Mouse (Mus musculus) midbrain, embryonic 15.5 days (tissue): ENCODE data around the gene 2810021J22Rik. TPM values are rescaled to one million over a fixed set of nuclear protein-coding genes. Genes with fewer than 3 reads are reported as not detected.
A peak's percentile ranks its signal among the peaks of the same experiment; 100 is the strongest.

Source experiments
- ATAC-seq: fragments of 200-750 bp; cut with Nextera tagmentation; replicated peaks from 2 replicates; pipeline ENCODE4 v1.8.0; 2017; ENCODE audit warnings: moderate TSS enrichment
- H3K27ac ChIP-seq: fragments of 300-500 bp; sonication (generic); 2 replicates; pipeline ENCODE4 v1.5.1; 2015; ENCODE audit warnings: mild to moderate bottlenecking, inconsistent platforms
- H3K27me3 ChIP-seq: fragments of 300-500 bp; sonication (generic); replicated peaks from 2 replicates; pipeline ENCODE4 v1.6.1; 2015; ENCODE audit warnings: inconsistent platforms
- H3K36me3 ChIP-seq: fragments of 300-500 bp; sonication (generic); replicated peaks from 2 replicates; pipeline ENCODE4 v1.6.1; 2015; ENCODE audit warnings: inconsistent platforms
- H3K4me1 ChIP-seq: fragments of 300-500 bp; sonication (generic); 2 replicates; pipeline ENCODE4 v1.6.1; 2015; ENCODE audit warnings: inconsistent platforms
- H3K4me2 ChIP-seq: fragments of 300-500 bp; sonication (generic); 2 replicates; pipeline ENCODE4 v1.6.1; 2015; ENCODE audit warnings: inconsistent platforms, mild to moderate bottlenecking, moderate library complexity
- H3K4me3 ChIP-seq: fragments of 300-500 bp; sonication (generic); 2 replicates; pipeline ENCODE4 v1.5.1; 2015; ENCODE audit warnings: mild to moderate bottlenecking, inconsistent platforms
- H3K9ac ChIP-seq: fragments of 300-500 bp; sonication (generic); 2 replicates; pipeline ENCODE4 v1.6.1; 2015; ENCODE audit warnings: mild to moderate bottlenecking, inconsistent platforms
- H3K9me3 ChIP-seq: fragments of 300-500 bp; sonication (generic); 2 replicates; pipeline ENCODE4 v1.6.1; 2016; ENCODE audit warnings: inconsistent platforms
- WGBS: fragments of 180-500 bp; shearing (Covaris S2); methylation state at CpG from one replicate; pipeline ENCODE4 v1.1.7; 2015; ENCODE audit warnings: mixed read lengths; 5-methylcytosine and 5-hydroxymethylcytosine counted together
- polyA plus RNA-seq: library from polyadenylated mRNA; unstranded; fragments of >200 nt; fragmentation: Nextera tagmentation; extraction: Ambion mirVana; gene quantifications from 2 replicates; pipeline ENCODE4 v1.2.1, GENCODE M21; 2015

2810021J22Rik gene
- polyA plus RNA-seq, 1 experiment from 2014 or later, result 14.1 TPM

DNA sequence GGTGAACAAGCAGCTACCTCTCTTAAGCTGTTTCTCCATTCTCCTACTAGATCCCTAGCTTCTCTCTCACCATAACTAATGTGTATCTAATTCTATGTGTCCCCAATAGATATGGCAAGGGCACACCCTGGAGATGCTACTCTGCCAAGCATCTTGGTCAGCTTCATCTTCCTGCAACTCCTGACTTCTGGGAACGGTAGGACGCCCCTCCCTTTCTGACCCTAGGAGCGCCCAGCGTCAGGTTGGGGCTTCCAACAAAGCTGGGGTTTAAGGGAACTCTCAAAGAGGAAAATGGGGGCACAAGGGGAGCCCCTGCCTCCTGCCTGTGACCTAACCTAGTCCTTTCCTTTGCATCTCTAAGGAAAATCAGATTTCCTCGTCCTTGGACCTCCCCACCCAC lies 51.7 kb downstream of the 2810021J22Rik start:
- WGBS, result 79% methylated on average over 5 of the region's 5 CpGs
- Histone ChIP-seq H3K9ac (no peak overlapping the region), H3K36me3 (no peaks in the 10 kb centered on the region), H3K9me3 (no peaks in the 10 kb centered on the region), H3K4me3 (no peak overlapping the region), H3K27me3 (0 out of 2 replicates have a peak, but pooled peaks cover 3% of the 10 kb centered on the region), H3K27ac (no peak overlapping the region), H3K4me2 (no peak overlapping the region), H3K4me1 (peaks cover 11% of the 10 kb centered on the region)
- no peak for ATAC-seq

DNA sequence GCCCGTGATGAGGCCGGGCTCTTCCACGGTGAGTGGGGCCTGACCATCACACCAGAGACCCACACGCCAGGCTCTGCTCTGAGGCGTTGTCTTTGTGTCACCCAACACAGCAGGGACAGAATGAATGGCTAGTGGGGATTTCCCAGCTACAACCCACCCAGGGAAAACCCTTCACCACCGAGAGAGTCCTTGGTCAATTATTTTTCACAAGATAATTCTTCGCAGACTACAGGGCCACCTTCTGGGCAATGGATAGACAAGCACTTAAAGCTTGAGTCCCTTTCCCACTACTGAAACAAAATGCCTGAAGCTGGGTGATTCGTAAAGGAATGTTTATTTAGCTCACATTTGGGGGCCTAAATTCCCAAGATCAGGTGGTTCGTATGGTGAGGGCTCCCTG lies 55.4 kb downstream of the 2810021J22Rik start:
- Histone ChIP-seq H3K27me3 (0 out of 2 replicates have a peak, but pooled peaks cover 3% of the 10 kb centered on the region), H3K36me3 (no peaks in the 10 kb centered on the region), H3K9me3 (no peaks in the 10 kb centered on the region), H3K4me1 (no peaks in the 10 kb centered on the region), H3K27ac (no peak overlapping the region), H3K9ac (no peak overlapping the region), H3K4me3 (no peak overlapping the region), H3K4me2 (no peak overlapping the region)
- WGBS, result 80% methylated on average over 9 of the region's 9 CpGs
- ATAC-seq, result no peak

DNA sequence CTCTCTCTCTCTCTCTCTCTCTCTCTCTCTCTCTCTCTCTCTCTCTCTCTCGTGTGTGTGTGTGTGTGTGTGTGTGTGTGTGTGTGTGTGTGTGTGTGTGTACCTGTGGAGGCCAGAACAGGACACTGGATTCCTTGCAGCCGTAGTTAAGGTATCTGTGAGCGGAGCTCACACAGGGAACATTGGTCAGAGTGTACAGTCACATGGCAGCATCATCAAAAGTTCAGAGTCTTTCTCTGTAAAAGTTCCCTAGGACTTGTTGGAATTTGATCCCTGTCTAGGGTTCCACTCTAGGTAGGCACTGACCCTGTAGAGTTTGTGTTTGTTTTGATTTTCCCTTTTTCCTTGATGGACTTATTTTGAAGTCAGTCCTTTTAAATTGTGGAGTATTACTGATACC lies 59.6 kb downstream of the 2810021J22Rik start:
- no peak overlapping the region for H3K27ac ChIP-seq
- no peak overlapping the region for H3K9ac ChIP-seq
- H3K4me1 ChIP-seq, result peaks cover 4% of the 10 kb centered on the region; the same call in 1 of the 2 replicates
- peaks cover 8% of the 10 kb centered on the region for H3K36me3 ChIP-seq
- no peak for ATAC-seq
- H3K27me3 ChIP-seq, result no peaks in the 10 kb centered on the region
- WGBS, result 91% methylated on average over 2 of the region's 3 CpGs
- H3K4me3 ChIP-seq, result no peak overlapping the region
- H3K4me2 ChIP-seq, result no peak overlapping the region
- no peaks in the 10 kb centered on the region for H3K9me3 ChIP-seq

DNA sequence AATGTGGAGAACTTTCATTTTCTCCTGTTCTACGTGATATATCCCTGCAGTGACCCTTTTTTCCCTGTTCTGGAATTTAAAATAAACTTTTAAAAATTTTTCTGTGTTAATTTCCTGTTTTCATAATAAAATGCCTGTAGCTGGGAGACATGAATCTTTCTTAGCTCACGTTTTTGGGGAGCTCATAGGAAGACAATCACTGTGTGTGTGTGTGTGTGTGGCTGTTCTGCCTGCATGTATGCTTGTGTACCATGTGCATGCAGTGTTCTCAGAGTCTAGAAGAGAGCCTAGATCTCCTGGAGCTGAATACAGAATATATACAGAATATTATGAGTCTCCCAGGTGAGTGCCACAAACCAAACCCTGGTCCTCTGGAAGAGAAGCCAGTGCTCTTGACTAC lies 60.0 kb downstream of the 2810021J22Rik start:
- ATAC-seq, result no peak
- no peak overlapping the region for H3K4me3 ChIP-seq
- peaks cover 12% of the 10 kb centered on the region for H3K36me3 ChIP-seq
- no peaks in the 10 kb centered on the region for H3K27me3 ChIP-seq
- WGBS, result 83% methylated on average over 2 of the region's 2 CpGs
- no peak overlapping the region for H3K27ac ChIP-seq
- H3K4me2 ChIP-seq, result no peak overlapping the region
- no peaks in the 10 kb centered on the region for H3K9me3 ChIP-seq
- peaks cover 4% of the 10 kb centered on the region; the same call in 1 of the 2 replicates for H3K4me1 ChIP-seq
- H3K9ac ChIP-seq, result no peak overlapping the region

DNA sequence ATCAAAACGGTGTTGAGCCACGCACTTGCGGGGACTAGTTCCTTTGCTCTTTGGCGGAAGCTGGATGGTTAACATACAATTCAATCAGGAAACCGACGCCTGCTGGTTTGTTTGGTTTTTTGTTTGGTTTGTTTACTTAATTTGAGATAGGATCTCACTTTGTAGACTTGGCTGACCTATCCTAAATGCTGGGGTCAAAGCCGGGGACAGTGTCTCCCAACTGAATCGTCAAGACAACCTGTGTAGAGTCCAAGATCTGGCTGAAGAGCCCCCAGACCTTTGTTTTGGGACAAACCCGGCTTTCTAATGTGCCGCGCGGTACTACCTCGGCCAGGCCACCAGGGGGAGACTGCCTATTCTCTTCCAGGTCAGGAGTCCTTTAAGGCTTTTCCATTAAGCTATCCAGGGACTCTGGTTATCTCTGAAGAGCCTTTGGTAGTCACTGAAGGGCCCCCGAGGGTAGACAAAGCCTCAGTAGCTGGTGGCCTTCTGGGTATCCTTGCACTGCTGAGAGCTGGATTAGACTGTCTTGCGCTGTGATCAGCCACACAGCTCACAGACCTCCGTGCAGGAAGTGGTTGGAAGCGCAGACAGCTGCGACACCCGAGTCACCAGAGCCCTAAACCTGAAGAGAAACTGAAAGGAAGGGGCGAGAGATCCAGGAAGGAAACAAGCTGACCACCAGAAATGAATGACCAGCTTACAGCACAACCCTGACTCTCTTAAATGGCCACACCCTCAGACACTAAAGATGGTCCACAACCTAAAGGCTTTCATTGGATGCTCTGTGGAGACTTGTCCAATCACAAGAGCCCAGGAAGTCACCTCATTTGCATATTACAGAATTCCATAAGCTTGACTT lies 61.0 kb downstream of the 2810021J22Rik start:
- no peaks in the 10 kb centered on the region for H3K9me3 ChIP-seq
- no peaks in the 10 kb centered on the region for H3K27me3 ChIP-seq
- peaks cover 22% of the 10 kb centered on the region for H3K36me3 ChIP-seq
- H3K27ac ChIP-seq, result peak overlapping the region; percentile 49
- H3K4me1 ChIP-seq, result peaks cover 4% of the 10 kb centered on the region; the same call in 1 of the 2 replicates
- peak overlapping the region; percentile 30 for H3K4me2 ChIP-seq
- WGBS, result 33% methylated on average over 20 of the region's 20 CpGs
- peak; percentile 74 for ATAC-seq
- H3K4me3 ChIP-seq, result 0 out of 2 replicates have a peak overlapping the region, but pooled peaks have one; percentile 3
- no peak overlapping the region for H3K9ac ChIP-seq

DNA sequence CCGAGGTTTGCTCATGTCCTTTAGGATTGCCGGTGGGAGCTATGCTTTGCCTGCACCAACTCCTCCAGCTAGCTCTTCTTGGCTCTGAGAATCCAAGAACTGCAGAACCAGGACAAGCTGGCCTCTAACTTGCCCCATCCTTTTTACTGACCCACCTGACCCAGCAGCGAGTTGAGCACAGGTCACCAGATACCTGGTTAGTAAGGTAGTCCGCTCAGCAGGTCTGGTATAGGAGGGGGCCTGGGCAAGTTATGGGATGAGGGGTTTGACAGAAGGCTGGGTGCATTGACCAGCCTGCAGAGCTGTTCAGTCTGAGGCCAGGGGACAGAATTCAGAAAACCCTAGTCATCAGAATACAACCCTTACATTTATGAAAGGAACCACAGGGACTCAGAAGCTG lies 62.0 kb downstream of the 2810021J22Rik start:
- 69% methylated on average over 4 of the region's 4 CpGs for WGBS
- H3K36me3 ChIP-seq, result peaks cover 32% of the 10 kb centered on the region
- H3K4me2 ChIP-seq, result no peak overlapping the region
- no peak for ATAC-seq
- no peak overlapping the region for H3K9ac ChIP-seq
- no peak overlapping the region for H3K27ac ChIP-seq
- no peaks in the 10 kb centered on the region for H3K27me3 ChIP-seq
- peaks cover 4% of the 10 kb centered on the region; the same call in 1 of the 2 replicates for H3K4me1 ChIP-seq
- no peaks in the 10 kb centered on the region for H3K9me3 ChIP-seq
- H3K4me3 ChIP-seq, result no peak overlapping the region

DNA sequence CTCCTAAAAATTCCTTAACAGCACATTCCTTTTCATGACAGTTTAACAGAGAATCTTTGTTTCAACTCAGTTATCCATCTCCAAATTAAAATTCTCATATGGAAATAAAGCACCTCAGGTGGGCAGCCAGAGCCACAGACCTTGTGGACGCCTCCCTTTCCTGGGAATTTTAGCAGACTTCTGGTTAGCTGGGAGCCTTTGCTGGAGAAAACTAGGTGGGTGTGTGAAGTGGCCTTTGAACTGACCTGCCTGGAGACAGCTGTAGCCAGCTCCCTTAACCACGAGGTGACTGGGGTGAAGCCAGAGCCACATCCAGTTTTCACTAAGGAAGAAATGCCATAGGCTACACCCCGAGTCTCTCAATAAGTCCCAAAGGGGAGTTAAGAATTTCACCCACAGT lies 62.6 kb downstream of the 2810021J22Rik start:
- H3K4me1 ChIP-seq, result peaks cover 4% of the 10 kb centered on the region; the same call in 1 of the 2 replicates
- H3K9ac ChIP-seq, result no peak overlapping the region
- no peaks in the 10 kb centered on the region for H3K27me3 ChIP-seq
- H3K36me3 ChIP-seq, result peaks cover 36% of the 10 kb centered on the region
- WGBS, result 70% methylated on average over 3 of the region's 3 CpGs
- H3K9me3 ChIP-seq, result no peaks in the 10 kb centered on the region
- H3K4me2 ChIP-seq, result no peak overlapping the region
- ATAC-seq, result no peak
- no peak overlapping the region for H3K4me3 ChIP-seq
- no peak overlapping the region for H3K27ac ChIP-seq

DNA sequence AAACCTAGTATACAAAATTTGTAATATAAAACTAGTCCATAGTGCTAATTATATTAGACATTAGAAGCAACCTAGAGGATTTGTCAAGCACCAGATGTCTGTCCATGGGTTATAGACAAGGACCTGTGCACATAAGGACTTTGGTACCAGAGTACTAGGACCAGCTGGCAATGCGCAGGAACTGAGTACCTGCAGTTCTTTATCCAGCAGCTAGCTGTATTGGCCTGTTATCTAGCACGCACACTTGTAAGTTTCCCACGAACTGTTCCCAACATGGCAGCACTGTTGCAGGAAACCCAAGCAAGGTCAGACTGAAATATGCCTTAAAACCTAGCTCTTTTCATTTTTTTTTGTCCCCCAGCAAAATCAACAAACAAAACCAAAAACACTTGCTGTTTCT lies 63.2 kb downstream of the 2810021J22Rik start:
- H3K27me3 ChIP-seq, result no peaks in the 10 kb centered on the region
- ATAC-seq, result no peak
- 85% methylated on average over 3 of the region's 3 CpGs for WGBS
- H3K4me2 ChIP-seq, result no peak overlapping the region
- no peak overlapping the region for H3K4me3 ChIP-seq
- peaks cover 36% of the 10 kb centered on the region for H3K36me3 ChIP-seq
- H3K4me1 ChIP-seq, result peaks cover 4% of the 10 kb centered on the region; the same call in 1 of the 2 replicates
- no peaks in the 10 kb centered on the region for H3K9me3 ChIP-seq
- no peak overlapping the region for H3K9ac ChIP-seq
- no peak overlapping the region for H3K27ac ChIP-seq

DNA sequence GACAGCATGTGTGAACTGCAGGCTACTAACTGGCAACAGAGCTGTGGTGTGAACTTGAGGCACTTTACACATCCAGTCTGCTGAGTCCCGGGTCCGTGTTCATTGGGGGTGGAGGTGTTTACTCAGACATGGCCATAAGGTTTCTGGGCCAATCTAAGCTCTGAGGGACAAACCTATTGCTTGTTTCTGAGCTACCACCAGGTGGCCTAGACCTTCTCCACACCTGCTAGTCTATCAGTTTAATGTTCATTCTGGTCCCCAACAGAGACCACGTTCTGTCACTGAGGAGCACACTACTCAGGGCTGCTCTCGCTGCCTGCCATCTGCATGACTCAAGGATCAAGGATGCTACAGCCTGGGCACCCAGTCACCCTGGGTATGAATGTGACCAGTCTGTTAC lies 64.6 kb downstream of the 2810021J22Rik start:
- Histone ChIP-seq H3K27ac (no peak overlapping the region), H3K4me2 (no peak overlapping the region), H3K27me3 (no peaks in the 10 kb centered on the region), H3K4me3 (no peak overlapping the region), H3K4me1 (peaks cover 14% of the 10 kb centered on the region), H3K9ac (no peak overlapping the region), H3K9me3 (no peaks in the 10 kb centered on the region), H3K36me3 (peaks cover 42% of the 10 kb centered on the region)
- WGBS, result 80% methylated on average over 4 of the region's 4 CpGs
- no peak for ATAC-seq

Other genes starting within 250 kb of the 2810021J22Rik start
- gene Olfr323, start 236.7 kb upstream of the 2810021J22Rik start, polyA plus RNA-seq, result not detected in 2 replicates
- 0.10 and 0.13 TPM in 2 replicates for gene Trim58, start 226.8 kb upstream of the 2810021J22Rik start, polyA plus RNA-seq
- gene Olfr322, start 208.4 kb upstream of the 2810021J22Rik start, polyA plus RNA-seq, result 0.11 TPM in 1 of 2 replicates, not detected in the other
- not detected in 2 replicates for gene Olfr320, start 186.1 kb upstream of the 2810021J22Rik start, polyA plus RNA-seq
- not detected in 2 replicates for gene Olfr319, start 168.1 kb upstream of the 2810021J22Rik start, polyA plus RNA-seq
- not detected in 2 replicates for gene Olfr318, start 143.2 kb upstream of the 2810021J22Rik start, polyA plus RNA-seq
- gene Olfr317, start 128.0 kb upstream of the 2810021J22Rik start, polyA plus RNA-seq, result 0.08 and 0.44 TPM in 2 replicates
- not detected in 2 replicates for gene Olfr316, start 114.5 kb upstream of the 2810021J22Rik start, polyA plus RNA-seq
- gene Olfr315, start 94.0 kb upstream of the 2810021J22Rik start, polyA plus RNA-seq, result not detected in 2 replicates
- not detected in 2 replicates for gene Olfr314, start 84.3 kb upstream of the 2810021J22Rik start, polyA plus RNA-seq
- gene Fam183b, start 65.3 kb upstream of the 2810021J22Rik start, polyA plus RNA-seq, result 12.2 and 13.4 TPM in 2 replicates
- gene Olfr313, start 52.2 kb upstream of the 2810021J22Rik start, polyA plus RNA-seq, result not detected in 2 replicates
- gene Olfr312, start 38.0 kb upstream of the 2810021J22Rik start, polyA plus RNA-seq, result 0.04 TPM in 1 of 2 replicates, not detected in the other
- not detected in 2 replicates for gene Olfr311, start 28.0 kb upstream of the 2810021J22Rik start, polyA plus RNA-seq
- gene Gm12258, start 20.1 kb upstream of the 2810021J22Rik start, polyA plus RNA-seq, result 24.7 and 25.4 TPM in 2 replicates
- gene Zfp39, start 37.0 kb downstream of the 2810021J22Rik start, polyA plus RNA-seq, result 7.1 TPM in 2 replicates
- not detected in 2 replicates for gene Btnl10, start 50.7 kb downstream of the 2810021J22Rik start, polyA plus RNA-seq
- gene Rnf187, start 71.7 kb downstream of the 2810021J22Rik start, polyA plus RNA-seq, result 626 and 662 TPM in 2 replicates
- 311 and 338 TPM in 2 replicates for gene Hist3h2ba, start 81.7 kb downstream of the 2810021J22Rik start, polyA plus RNA-seq
- gene Hist3h2a, start 87.5 kb downstream of the 2810021J22Rik start, polyA plus RNA-seq, result 119 and 121 TPM in 2 replicates
- 1.5 and 2.0 TPM in 2 replicates for gene Trim17, start 87.5 kb downstream of the 2810021J22Rik start, polyA plus RNA-seq
- 22.1 and 24.1 TPM in 2 replicates for gene Trim11, start 110.9 kb downstream of the 2810021J22Rik start, polyA plus RNA-seq